Mouse (Mus musculus) cerebellum, postnatal 10 days (tissue): ENCODE measurements around the gene Aatf.

Experiments
- DNase-seq, 2 experiments: peaks; one replicate each; pipeline ENCODE4 v3.0.0; 2021; ENCODE audit warnings: mixed read lengths in 2 of 2

Gene Aatf

GRCm38 (mm10) chr11:84513171-84514116 lies at the start of gene Aatf:
Gene Aatf (minus strand): TSS chr11:84513522.
- peak; percentile 99 for DNase-seq

- peak; percentile 82 to 87 for DNase-seq
Measured at GRCm38 (mm10) chr11:84562758-84563347, 49.5 kb upstream of the Aatf start.

- DNase-seq, result peak in 1 of 2 experiments; percentile 66
Measured at GRCm38 (mm10) chr11:84561546-84561945, 48.2 kb upstream of the Aatf start.

GRCm38 (mm10) chr11:84553821-84554450 lies 40.6 kb upstream of the Aatf start:
- peak; percentile 79 to 92 for DNase-seq

- peak in 1 of 2 experiments; percentile 10 for DNase-seq
Measured at GRCm38 (mm10) chr11:84551296-84551695, 38.0 kb upstream of the Aatf start.

- DNase-seq, result no peak
Measured at GRCm38 (mm10) chr11:84549258-84549791, 36.0 kb upstream of the Aatf start.

- DNase-seq, result no peak
Measured at GRCm38 (mm10) chr11:84548293-84548692, 35.0 kb upstream of the Aatf start.

- DNase-seq, result peak in 1 of 2 experiments; percentile 27
Measured at GRCm38 (mm10) chr11:84539981-84540380, 26.7 kb upstream of the Aatf start.

GRCm38 (mm10) chr11:84529797-84530703 lies 16.7 kb upstream of the Aatf start:
- peak; percentile 73 to 76 for DNase-seq

GRCm38 (mm10) chr11:84529143-84529755 lies 15.9 kb upstream of the Aatf start:
- DNase-seq, result peak; percentile 73 to 75

- DNase-seq, result peak; percentile 47 to 51
Measured at GRCm38 (mm10) chr11:84526976-84527860, 13.9 kb upstream of the Aatf start.

- peak; percentile 34 to 50 for DNase-seq
Measured at GRCm38 (mm10) chr11:84526451-84526850, 13.1 kb upstream of the Aatf start.

- peak; percentile 97 to 98 for DNase-seq
Measured at GRCm38 (mm10) chr11:84525421-84526274, 12.3 kb upstream of the Aatf start, which contains the start of gene Lhx1. Gene Lhx1 (minus strand): TSS chr11:84525535.

- peak; percentile 83 for DNase-seq
Measured at GRCm38 (mm10) chr11:84524511-84525270, 11.4 kb upstream of the Aatf start.

- peak; percentile 55 to 72 for DNase-seq
Measured at GRCm38 (mm10) chr11:84523841-84524510, 10.7 kb upstream of the Aatf start.

- peak; percentile 78 to 80 for DNase-seq
Measured at GRCm38 (mm10) chr11:84523321-84523831, 10.1 kb upstream of the Aatf start.

GRCm38 (mm10) chr11:84522577-84523320 lies 9.4 kb upstream of the Aatf start:
- DNase-seq, result peak; percentile 92 to 93
